Mouse (Mus musculus) urinary bladder, postnatal 10 days (tissue): ENCODE data around the gene Hal.

Experiments used
- DNase-seq: peaks from one replicate; pipeline ENCODE4 v3.0.0; 2022; ENCODE audit warnings: low spot score

The Hal gene

DNA sequence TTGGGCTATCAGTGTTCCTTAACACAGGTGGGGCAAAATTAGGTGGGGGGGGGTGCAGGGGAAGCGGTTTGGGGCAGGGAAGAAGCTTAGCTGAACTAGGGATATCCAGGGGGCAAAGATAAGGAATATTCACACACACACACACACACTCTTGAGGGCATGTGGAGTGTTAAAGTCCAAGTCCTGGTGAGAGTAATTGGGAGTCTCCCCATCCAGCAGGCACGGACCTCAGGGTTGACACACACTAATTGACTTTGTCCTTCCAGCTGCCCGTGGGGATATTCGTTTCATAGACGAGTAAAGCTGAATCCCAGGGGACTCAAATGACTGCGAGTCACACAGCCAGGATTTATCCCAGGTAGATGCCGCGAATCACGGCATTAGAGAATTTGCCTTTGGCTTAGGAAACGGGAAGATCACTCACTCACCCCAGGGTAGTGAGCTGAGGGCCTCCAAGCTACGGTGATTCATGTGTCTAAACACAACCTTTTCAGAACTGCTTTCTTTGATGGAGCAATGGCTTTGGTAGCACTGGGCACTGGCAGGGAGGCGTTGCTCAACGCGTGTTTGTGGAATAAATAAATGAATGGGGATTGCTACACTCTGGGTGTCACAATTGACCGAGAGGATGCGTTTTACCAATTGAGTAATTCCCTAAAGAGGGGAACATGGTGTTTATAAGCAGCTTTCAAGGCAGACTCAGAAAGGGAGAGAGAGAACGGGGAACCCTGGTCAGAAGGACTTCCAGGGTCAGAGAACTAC lies at the start of gene Hal:
Gene Hal (plus strand): TSS at position 703 of the 762 bp plus-strand sequence.
- no peak for DNase-seq

DNA sequence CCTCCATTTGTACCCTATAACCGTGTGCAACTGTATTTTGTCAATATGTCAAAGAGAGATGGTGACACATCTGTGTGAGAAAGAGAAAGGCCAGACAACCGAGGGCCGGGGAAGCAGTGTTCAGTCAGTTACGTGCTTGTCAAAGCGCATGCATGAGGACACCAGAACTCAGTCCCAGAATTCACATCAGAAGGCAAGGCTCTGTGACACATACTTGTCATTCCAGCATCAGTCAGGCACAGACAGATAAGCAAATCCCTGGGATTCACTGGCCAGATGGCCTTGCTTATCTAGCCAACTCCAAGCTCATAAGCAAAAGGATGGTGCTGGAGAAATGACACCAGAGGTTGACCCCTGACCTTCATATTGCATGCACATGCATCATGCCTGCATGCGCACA lies 47.1 kb upstream of the Hal start:
- DNase-seq: no peak

DNA sequence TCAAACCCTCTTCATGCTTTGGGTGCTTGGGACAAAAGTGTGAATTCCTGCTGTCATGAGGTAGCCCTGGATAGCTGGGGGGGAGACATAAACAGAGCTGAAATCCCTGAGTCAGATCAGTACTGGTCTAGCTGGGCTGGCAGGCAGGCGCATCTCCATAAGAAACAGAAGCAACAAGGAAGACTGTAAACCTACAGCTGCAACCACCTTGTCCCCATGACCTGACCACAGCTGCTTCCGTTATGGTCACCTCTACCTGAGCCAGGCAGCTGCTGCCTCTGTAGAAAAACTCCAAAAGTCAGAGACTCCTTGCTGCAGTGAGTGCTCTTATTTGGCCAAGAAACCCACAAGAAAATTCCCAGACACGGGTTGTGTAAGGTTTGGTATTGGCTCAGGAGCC lies 46.4 kb upstream of the Hal start:
- DNase-seq: no peak

DNA sequence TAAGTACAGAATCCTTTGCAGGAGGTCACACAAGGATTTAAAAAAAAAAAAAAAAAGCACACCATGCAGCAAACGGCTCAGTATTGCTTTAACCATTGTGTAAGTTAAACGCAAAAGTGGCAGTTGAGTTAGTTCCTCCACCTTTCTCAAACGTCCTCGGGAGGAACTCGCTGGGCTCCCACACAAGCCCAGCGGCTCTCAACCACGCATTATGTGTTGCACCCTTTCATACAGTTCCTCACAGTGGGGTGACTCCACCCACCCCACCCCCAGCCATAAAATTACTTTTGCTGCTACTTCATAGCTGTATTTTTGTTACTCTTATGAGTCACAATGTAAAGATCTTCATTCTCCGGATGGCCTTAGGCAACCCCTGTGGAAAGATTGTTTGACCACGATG lies 44.2 kb upstream of the Hal start:
- DNase-seq: no peak

DNA sequence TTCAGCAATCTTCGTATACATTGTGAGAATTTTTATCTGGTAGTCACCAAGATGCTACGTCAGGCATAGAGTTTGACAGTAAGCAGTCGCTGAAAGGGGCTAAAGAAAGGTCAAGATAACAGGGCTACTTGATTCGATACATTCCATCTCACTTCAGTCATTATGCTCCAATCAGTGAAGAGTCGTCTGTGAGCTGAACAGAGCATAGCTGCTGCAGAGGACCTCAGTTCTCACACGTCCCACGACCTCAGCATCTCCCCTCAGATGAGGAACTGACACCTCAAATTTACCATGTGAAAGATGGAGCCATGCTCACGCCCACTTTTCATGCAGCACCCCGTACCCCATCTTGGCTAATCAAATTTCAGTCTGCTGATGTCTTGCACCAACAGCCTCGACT lies 41.2 kb upstream of the Hal start:
- DNase-seq: no peak

DNA sequence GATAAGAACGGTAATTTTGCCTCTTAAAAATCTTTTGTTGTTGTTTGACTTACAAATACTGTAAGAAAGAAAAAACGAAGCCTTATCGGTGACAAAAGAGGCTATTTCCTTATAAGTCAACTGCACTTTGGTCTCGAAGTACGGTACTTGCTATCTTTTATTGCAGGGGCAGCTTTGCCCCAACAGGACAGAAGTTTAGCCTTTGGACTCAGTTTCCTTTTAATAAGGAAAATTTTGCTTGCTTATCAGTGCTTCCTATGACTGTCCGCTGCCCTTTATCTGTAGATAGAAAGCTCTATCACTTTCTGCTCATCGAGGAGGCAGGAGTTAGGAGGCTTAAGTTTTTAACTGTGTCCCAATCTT lies 33.9 kb upstream of the Hal start:
- DNase-seq: no peak

DNA sequence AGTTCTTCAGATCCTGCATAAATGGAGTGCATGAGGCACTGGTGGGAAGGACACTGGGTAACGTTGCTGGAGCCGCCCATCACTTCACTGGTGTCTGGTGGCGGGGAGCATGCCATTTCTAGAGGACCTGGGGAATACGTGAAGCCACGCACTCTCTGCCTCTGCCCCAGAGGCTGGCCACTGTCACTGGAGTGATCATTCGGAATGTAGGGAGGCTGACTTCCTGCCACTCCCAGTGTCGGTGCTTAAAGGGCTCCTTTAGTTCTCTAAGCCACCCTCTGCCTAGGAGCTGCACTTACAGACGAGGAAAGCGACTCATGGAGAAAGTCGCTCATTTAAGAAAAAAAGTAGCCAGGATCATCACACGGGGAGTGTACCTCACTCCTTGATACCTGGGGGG lies 28.5 kb upstream of the Hal start:
- DNase-seq: no peak

DNA sequence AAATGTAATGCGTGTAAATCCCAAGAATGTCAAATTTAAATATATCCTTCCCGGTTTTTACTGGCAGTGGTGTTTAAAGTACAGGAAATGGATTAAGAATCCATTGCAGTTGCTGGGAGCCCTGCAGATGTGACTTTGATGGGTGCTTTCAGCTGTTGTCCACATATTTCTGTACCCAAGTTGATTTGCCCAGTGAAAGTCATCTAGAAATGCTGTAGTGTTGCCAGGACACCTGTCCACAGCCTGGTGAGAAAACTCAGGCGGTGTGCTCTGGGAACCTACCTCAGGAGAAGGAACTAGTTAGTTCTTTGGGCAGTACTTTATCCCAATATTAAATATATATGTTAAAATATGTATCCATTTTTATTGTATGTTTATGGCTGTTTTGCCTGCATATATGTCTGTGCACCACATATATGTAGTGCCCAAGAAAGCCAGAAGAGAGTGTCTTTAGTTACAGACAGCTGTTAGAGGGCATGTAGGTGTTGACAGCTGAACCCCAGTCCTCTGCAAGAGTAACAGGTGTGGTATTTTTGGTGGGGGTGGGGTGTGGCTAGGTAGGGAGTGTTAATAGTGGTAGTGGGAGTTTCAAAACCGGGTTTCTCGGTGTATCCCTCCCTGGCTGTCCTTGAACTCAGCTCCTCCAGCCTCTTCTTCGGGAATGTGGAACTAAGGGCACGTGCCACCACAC lies 25.7 kb upstream of the Hal start:
- DNase-seq: no peak

DNA sequence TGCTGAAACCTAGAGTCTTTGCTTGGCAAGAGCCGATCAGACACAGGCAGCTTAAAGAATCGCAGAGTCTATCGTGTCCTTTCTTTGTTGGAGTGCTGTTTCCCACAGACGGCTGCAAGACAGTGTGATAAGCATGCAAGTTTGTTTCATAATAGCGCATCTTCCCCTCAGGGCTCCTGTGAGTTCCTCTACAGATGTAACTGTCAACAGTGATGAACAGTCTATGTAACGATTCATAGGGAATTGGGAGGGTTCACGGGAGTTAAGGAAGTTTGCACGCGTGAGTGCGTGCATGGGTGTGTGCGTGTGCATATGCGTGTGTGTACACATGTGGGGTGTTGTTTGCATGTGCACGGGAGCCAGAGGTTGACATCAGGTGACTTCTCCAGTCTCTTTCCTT lies 25.0 kb upstream of the Hal start:
- DNase-seq: no peak

DNA sequence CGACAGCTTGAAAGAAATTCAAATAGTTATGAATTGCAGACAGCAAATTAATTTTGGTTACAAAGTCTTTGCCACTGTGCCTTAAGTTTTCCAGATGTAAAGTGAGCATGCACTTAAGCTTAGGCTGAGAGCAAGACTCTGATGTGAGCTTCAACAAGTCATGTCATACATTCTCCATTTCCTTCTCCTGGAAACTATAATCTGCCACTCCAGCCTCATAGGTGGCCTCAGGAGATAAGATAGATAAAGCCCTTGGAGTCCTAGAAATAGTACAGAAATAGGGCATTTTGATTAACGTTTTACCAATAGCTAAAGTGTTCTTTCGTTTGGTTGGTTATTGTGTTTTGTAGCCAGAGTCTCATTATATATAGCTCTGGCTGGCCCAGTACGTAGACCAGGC lies 21.3 kb upstream of the Hal start:
- DNase-seq: no peak

DNA sequence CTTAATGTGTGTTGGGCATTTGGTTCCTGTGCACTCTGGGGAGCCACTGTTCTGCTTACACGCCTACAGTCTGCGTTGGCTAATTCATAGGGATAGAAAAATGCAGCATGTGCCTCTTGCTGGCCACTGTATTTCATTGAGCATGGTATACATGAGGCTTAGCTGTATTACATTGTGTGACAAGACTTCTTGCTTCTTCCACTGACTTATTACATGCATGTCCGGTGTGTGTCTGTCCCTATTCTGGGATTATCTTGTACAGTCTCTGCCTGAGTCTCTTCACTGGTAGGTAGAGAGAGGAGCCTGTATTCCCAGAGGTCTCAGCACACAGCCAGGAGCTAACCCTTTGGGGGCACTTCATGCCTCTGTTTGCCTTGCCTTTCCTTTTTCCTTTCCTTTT lies 20.8 kb upstream of the Hal start:
- DNase-seq: no peak

DNA sequence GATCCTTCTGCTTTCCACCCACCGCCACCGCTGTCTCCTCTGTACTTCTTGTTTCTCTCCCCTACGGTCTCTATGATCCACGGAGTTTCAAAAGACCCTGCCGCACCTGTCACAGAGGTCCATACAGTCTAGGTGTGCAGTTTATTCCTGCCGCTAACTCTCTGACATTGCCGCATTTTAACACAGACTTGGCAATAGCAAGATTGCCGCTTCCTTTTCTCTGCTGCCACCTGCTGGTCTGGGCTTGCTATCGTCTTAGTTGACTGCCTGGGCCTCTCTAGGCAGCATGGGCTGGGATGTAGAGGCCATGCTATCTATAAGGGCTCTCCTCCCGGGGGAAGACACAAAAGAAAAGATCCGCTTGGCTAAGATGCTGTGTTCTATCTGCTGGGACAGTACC lies 17.2 kb upstream of the Hal start:
- peak; percentile 53 for DNase-seq

DNA sequence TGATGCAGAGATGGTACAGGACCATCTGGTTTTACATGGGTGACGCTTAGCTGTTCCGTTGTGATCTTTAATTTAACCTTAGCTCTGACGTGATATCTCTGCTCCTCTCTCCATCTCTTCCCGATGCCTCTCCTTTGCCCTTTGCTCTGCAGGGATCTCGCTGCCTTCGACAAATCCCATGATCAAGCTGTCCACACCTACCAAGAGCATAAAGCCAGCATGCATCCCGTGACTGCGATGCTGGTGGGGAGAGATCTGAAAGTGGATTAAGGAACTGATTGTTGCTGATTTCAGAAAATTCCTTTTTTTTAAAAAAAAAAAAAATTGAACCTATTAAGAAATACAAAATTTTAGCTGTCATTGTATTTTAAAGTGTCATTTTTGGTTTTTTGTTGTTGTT lies 4.1 kb upstream of the Hal start:
- DNase-seq: no peak

DNA sequence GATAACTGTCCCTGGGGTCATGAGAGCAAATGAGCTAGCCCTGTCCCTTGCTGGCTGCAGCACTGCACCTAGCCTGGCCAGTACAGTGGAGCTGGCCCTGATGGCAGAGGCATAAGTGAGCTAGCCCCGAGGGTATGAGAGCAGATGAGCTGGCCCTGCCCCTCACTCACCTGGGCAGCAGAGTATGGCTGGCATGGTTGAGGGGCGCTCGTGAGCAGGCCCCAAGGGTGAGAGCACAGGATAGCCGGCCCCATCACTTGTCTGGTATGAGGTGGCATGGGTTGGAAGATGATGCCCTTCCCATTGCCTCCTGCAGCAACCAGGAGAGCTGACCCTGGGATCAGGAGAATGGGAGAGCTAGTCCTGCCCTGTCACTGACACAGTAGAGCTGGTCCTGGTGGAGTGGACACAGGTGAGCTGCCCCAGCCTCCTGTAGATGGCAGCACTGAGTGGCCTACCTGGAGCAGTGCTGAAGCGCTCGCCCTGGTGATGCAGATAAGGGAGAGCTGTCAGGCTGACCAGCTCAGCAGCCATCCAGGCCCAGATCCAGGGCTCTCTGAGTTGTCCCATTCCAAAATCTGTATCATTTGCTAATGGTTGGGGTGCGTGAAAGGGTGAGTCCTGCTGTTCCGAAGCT lies 3.4 kb upstream of the Hal start:
- DNase-seq: no peak

DNA sequence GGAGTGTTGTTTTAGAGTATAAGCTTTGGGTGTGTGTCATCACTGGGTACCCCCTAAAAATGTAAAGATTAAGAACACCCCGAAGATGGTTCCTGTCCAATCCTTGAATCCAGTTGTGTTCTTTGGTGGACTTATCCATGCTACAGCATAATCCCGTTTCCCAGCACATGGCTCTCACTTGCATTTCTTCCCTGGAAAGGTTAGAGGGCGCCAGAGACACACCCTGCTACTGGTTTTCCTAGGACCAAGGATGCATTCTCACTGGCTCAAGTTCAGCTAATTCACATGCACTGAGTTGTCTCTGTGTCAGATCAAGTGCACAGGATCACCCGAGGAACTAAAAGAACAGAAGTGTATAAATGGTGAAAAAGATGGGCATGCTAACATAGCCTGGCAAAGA lies 1.9 kb upstream of the Hal start:
- no peak for DNase-seq

DNA sequence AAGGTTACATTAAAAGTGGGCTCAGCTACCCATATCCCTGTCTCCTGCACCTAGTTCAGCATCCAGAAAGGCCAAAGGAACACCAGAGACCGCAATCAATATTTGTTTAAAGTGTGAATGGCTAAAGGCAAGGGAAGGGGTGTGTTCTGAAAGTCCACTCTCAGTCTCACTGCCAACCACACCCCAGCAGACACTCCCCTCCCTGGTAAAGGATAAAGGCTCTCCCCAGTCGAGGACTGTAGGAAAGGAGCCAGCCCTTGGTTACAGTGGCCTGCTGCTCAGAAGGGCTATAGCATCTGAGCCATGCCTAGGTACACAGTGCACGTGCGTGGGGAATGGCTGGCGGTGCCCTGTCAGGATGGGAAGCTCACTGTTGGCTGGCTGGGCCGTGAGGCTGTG lies 259 bp downstream of the Hal start:
- DNase-seq: no peak

DNA sequence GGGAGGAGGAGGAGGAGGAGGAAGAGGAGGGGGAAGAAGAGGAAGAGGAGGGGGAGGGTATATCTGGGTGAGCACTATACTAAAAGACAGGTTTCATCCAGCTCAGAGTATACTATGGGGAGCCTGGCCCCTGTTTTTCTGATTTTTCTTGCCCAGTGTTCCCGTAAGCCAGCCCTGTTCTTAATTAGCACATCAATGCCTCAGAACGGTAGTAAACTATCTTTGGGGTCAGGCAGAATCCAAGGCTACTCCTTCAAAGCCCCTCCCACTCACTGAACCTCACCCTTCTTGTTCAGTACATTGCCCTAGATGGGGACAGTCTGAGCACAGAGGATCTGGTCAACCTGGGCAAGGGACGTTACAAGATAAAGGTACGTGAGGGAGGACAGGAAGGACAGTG lies 1.9 kb downstream of the Hal start:
- DNase-seq: no peak

DNA sequence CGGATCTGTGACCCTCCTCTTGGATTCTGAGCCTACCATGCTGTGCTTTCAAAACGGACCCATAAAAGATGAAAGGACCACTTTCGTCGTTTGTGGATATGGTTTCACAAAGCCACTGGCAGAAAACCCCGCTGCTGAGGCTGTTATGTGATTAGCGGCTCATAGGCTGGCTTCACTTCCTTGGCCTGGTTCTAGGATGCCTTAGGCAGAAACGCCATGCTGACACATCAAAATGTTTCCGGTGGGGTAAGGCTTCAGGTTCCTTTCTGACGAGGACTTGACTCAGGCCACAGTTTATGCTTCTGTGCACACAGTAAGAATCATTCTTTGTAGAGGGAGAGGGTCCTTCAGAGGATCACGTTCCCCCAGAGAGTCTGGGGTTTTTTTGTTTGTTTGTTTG lies 12.3 kb downstream of the Hal start:
- no peak for DNase-seq

DNA sequence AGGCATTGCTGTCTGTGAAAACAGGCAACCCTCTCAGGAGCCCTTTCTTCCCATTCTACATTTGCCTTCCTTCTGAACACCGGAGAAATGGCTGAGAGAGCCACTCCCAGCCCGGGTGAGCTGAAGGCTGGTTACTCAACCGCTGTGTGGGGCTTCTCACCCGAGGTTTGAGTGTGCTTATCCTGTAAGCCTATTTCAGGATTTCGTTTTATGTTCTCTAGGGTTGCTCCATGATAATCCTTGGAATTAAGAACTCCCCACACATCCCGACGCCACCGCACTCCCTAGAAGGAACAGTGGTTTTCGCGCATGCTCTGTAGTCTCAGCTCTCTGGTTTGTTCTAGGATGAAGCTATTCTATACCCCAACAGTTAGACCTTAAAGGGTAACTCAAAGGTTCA lies 12.8 kb downstream of the Hal start:
- DNase-seq: no peak

DNA sequence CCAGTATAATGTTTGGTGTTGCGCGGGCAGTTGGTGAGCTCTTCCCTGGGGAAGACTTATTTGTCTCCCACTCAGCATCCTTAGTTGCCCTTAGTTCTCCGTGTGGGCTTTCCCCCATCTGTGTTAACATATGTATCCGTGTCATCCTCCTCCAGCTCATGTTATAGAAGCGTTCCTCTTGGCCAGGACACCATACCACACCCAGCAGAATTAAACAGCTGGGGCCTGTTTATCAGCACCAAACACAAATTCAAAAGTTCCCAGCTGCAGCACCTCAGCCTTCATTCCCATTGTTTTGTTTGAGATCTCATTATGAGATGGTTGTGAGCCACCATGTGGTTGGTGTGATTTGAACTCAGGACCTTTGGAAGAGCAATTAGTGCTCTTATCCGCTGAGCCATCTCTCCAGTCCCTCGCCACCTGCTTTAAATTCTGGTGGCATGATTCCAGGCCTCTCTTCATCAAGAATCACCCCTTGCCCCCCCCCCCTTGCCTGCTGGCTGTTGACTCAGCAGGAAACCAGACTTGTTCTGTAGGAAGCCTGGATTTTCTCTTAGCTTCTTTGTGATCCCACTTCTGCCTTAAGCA lies 19.9 kb downstream of the Hal start:
- no peak for DNase-seq

DNA sequence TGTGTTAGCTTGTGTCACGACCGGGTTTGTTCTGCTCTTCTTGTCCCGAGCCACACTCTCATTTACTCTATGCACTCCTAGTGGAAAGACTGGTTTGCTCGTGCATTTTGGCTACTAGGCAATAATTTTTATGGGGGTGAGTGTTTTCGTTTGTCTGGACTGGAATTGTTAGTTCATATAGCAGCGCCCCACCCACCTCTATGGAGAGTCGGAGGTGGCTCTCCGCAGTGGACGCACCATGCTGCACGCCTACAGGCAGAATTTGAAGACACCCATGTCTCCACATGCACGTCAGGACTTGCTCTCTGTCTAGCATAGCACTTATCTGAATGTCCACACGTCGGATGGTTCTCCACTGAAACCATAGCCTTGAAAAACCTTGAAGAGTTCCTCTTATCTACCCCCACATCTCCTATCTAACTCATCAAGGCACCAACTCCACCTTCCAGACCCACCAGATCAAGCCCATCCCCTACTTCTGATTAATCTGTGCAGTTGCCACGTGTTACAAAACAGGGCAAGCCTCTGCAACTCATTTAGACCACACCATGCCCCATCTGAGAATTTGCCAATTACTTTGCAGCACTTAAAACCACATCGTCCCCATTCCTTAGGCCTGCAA lies 21.1 kb downstream of the Hal start:
- no peak for DNase-seq

DNA sequence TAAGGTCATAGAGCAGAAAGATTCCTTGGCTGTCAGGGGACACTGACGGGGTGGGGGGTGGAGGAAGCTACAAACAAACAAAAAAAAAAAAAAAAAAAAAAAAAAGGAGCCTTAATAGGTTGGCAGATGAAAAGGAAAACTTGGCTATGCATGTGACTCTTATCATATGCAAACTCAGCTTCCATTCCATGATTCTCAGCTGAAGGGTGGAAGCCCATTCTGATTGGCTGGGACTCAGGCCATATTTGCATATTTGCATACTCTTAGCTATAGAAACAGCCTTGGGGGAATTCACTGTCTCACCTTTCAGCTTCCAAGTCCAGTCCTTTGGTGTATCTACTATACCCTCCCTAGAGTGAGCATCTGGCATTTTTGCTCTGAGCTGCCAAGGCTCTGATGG lies 26.9 kb downstream of the Hal start:
- no peak for DNase-seq

DNA sequence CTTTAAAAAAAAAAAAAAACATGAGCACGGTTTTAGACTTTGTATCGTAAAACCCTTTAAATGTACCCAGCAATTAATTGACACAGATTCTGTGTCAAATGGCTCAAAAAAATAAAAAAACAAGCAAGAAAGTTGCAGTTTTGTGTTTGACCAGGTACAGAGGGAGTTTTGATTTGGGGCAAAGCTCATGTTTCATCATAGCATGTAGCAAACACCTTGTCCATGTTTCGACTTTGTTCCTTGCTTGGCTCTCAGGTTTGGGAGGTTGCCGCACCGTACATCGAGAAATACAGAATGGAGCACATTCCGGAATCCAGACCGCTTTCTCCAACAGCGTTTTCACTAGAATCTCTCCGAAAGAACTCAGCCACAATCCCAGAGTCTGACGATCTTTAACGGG lies 27.4 kb downstream of the Hal start:
- no peak for DNase-seq
